Mouse (Mus musculus): ENCODE measurements around the gene Nup43.

DNA sequence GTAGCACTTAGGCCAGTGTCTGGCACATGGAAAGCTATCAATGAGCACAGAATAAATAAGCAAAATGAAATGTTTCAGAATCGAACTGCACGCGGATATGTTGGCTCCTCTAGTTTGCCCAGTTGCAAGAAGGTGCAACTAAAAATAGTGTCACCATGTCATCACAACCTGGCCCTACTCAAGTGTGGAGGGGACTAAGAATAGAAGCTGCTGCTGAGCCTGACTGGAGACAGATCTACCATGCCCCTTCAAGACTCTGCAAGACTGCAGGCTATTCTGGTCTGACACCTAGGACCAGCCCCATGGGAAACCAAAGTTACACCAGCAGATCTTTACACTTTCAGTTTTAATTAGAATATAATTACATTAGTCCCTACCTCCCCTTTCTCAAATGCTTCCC is 44.9 kb upstream of the Nup43 start:
- TF ChIP-seq CTCF (IDR thresholded peaks at IDR 0.05), result no peak
- TF ChIP-seq EP300 (IDR thresholded peaks at IDR 0.05), result no peak

All from lung, postnatal 0 days (tissue).